Mouse (Mus musculus): ENCODE results near the gene Nptx2.

Nptx2 gene

GRCm38 (mm10) chr5:144585100-144585499 is 39.4 kb downstream of the Nptx2 start:
- no peak for DNase-seq (ENCODE audit: low spot score)

GRCm38 (mm10) chr5:144591248-144591880 is 45.7 kb downstream of the Nptx2 start:
- no peak for DNase-seq (ENCODE audit: low spot score)

- no peak for DNase-seq (ENCODE audit: low spot score)
Observed at GRCm38 (mm10) chr5:144594796-144595195, 49.1 kb downstream of the Nptx2 start.
